In genomic region chr14:46941896-46942812, GRCm38 (mm10) we compare ENCODE assay signal across 9 mouse cellular contexts. TPM values are rescaled to one million over a fixed set of nuclear protein-coding genes. Genes with fewer than 3 reads are reported as not detected.
A peak's percentile ranks its signal among the peaks of the same experiment; 100 is the strongest.
DNase-seq lines count a peak whose midpoint lies in the region; ATAC-seq lines count a peak whose summit lies in the region.
"Had no signal": no experiment of that assay in that cellular context is flagged by ENCODE, and none has a peak within 500 bp of the region (broad histone marks: within the 10 kb centered on the region; RNA-seq: fewer than 3 reads in every experiment).

No protein-coding gene starts in this region.

- H3K4me1 ChIP-seq in hindbrain, embryonic 10.5 days (replicated peaks): peaks cover 19% of the 10 kb centered on the region
- peaks cover 13% of the 10 kb centered on the region for H3K4me1 ChIP-seq in stomach, embryonic 16.5 days (ENCODE audit: control insufficient read depth, insufficient read depth, low read length)

- no peaks in the 10 kb centered on the region for H3K36me3 ChIP-seq in hindbrain, embryonic 10.5 days
- H3K36me3 ChIP-seq in stomach, embryonic 16.5 days (ENCODE audit: control insufficient read depth, insufficient read depth, low read length): no peaks in the 10 kb centered on the region
- H3K36me3 ChIP-seq: neural tube, embryonic 12.5 days had no signal

- 76% methylated on average over 23 of the region's 23 CpGs for WGBS in hindbrain, embryonic 10.5 days
- WGBS in stomach, embryonic 16.5 days: 42% methylated on average over 23 of the region's 23 CpGs

- H3K4me2 ChIP-seq in stomach, embryonic 16.5 days (ENCODE audit: low read depth, low read length): peak overlapping the region; percentile 36
- H3K4me2 ChIP-seq: neural tube, embryonic 12.5 days had no signal

- no peak overlapping the region for H3K4me3 ChIP-seq in hindbrain, embryonic 10.5 days
- no peak overlapping the region; the same call in 1 of the 2 replicates for H3K4me3 ChIP-seq in stomach, embryonic 16.5 days (replicated peaks; ENCODE audit: low read length)
- H3K4me3 ChIP-seq: neural tube, embryonic 12.5 days had no signal

- ATAC-seq in megakaryocyte-erythroid progenitor cell, adult 5-6 weeks (replicated peaks; ENCODE audit: low FRiP score, low TSS enrichment, poor library complexity, severe bottlenecking): 0 out of 2 replicates have a peak, but pooled peaks have one; percentile 41
- peak; percentile 81 for ATAC-seq in stomach, embryonic 16.5 days (ENCODE audit: insufficient read depth, low FRiP score)

- no peaks in the 10 kb centered on the region for H3K9me3 ChIP-seq in hindbrain, embryonic 10.5 days
- no peaks in the 10 kb centered on the region for H3K9me3 ChIP-seq in stomach, embryonic 16.5 days (replicated peaks; ENCODE audit: control insufficient read depth, low read length)
- H3K9me3 ChIP-seq: neural tube, embryonic 12.5 days had no signal

- H3K9ac ChIP-seq in stomach, embryonic 16.5 days (ENCODE audit: low read length): peak overlapping the region; percentile 55
- H3K9ac ChIP-seq: neural tube, embryonic 12.5 days had no signal

- no peaks in the 10 kb centered on the region for H3K27me3 ChIP-seq in hindbrain, embryonic 10.5 days (ENCODE audit: insufficient read depth, poor library complexity, severe bottlenecking)
- no peaks in the 10 kb centered on the region for H3K27me3 ChIP-seq in stomach, embryonic 16.5 days (ENCODE audit: control insufficient read depth, insufficient read depth, low read length)
- H3K27me3 ChIP-seq: neural tube, embryonic 12.5 days had no signal

- peak; percentile 40 for DNase-seq in urinary bladder, postnatal 14 days (ENCODE audit: low spot score)
- DNase-seq in urinary bladder, adult 18-20 months (ENCODE audit: low spot score in 2 of 2): no peak
- DNase-seq in frontal cortex, postnatal 25 days (ENCODE audit: low spot score in 2 of 2): peak; percentile 38 to 41
- peak; percentile 60 for DNase-seq in hindbrain, embryonic 10.5 days (ENCODE audit: low spot score)
- DNase-seq in layer of hippocampus, postnatal 14 days (ENCODE audit: low spot score in 2 of 2): peak; percentile 49 to 51
- no peak for DNase-seq in spleen, postnatal 14 days (ENCODE audit: low spot score in 2 of 2)

- H3K27ac ChIP-seq in hindbrain, embryonic 10.5 days: peak overlapping the region; percentile 67; the same call in 1 of the 2 replicates
- peak overlapping the region; percentile 78 for H3K27ac ChIP-seq in stomach, embryonic 16.5 days (ENCODE audit: low read length)
- H3K27ac ChIP-seq: neural tube, embryonic 12.5 days had no signal

RNA-seq across cellular contexts. Expression of gene Samd4, which starts 59.5 kb away (rescaled TPM):
- 2.7 and 4.5 TPM in 2 replicates for polyA plus RNA-seq in hindbrain, embryonic 10.5 days (2016; fragmentation: Nextera tagmentation; extraction: Ambion mirVana)
- total RNA-seq in layer of hippocampus, postnatal 14 days (2021): 10 to 100 TPM; 10.9 to 11.2 TPM
- 0.07 and 4.2 TPM in 2 replicates for total RNA-seq in megakaryocyte-erythroid progenitor cell, adult 5-6 weeks (2014; fragmentation: Nextera tagmentation)
- 0.15 and 0.61 TPM in 2 replicates for total RNA-seq in megakaryocyte-erythroid progenitor cell, adult 5-6 weeks (2017)
- 6.7 and 7.0 TPM in 2 replicates for polyA plus RNA-seq in stomach, embryonic 16.5 days (2015; fragmentation: Nextera tagmentation; extraction: Ambion mirVana)

Comparison
In these comparisons a context has a peak if more than half of its experiments do, and no peak if none do; other contexts are left out.
1. DNase-seq: peak in urinary bladder, postnatal 14 days (single experiment), frontal cortex, postnatal 25 days (2 of 2), hindbrain, embryonic 10.5 days (single experiment) and layer of hippocampus, postnatal 14 days (2 of 2); none in urinary bladder, adult 18-20 months (0 of 2) and spleen, postnatal 14 days (0 of 2).